29 mouse cellular contexts compared by ENCODE assay signal in genomic region chr13:35879068-35879467, GRCm38 (mm10). TPM values are rescaled to one million over a fixed set of nuclear protein-coding genes. Genes with fewer than 3 reads are reported as not detected.
DNase-seq lines count a peak whose midpoint lies in the region; ATAC-seq and TF ChIP-seq lines count a peak whose summit lies in the region.
"Had no signal": no experiment of that assay in that cellular context is flagged by ENCODE, and none has a peak within 500 bp of the region (broad histone marks: within the 10 kb centered on the region; RNA-seq: fewer than 3 reads in every experiment).

No protein-coding gene starts in this region.

- 42% methylated on average over 5 of the region's 5 CpGs for WGBS in kidney, embryonic 15.5 days
- 48% methylated on average over 5 of the region's 5 CpGs for WGBS in kidney, embryonic 14.5 days
- WGBS in lung, postnatal 0 days = 45% methylated on average over 5 of the region's 5 CpGs

- H3K27me3 ChIP-seq in kidney, embryonic 15.5 days = no peaks in the 10 kb centered on the region
- no peaks in the 10 kb centered on the region for H3K27me3 ChIP-seq in kidney, embryonic 14.5 days (ENCODE audit: control insufficient read depth, insufficient read depth, low read length)
- H3K27me3 ChIP-seq in lung, postnatal 0 days (replicated peaks; ENCODE audit: insufficient read depth, low read length) = no peaks in the 10 kb centered on the region
- H3K27me3 ChIP-seq: embryonic facial prominence, embryonic 12.5 days; forebrain, embryonic 15.5 days; heart, embryonic 13.5 days; hindbrain, embryonic 15.5 days; limb, embryonic 13.5 days; liver, embryonic 12.5 days; midbrain, embryonic 13.5 days had no signal

- no peak overlapping the region for H3K9ac ChIP-seq in kidney, embryonic 15.5 days
- no peak overlapping the region for H3K9ac ChIP-seq in kidney, embryonic 14.5 days (ENCODE audit: low read depth, low read length)
- no peak overlapping the region for H3K9ac ChIP-seq in lung, postnatal 0 days (replicated peaks; ENCODE audit: low read depth)
- H3K9ac ChIP-seq: embryonic facial prominence, embryonic 12.5 days; forebrain, embryonic 15.5 days; heart, embryonic 13.5 days; hindbrain, embryonic 15.5 days; limb, embryonic 13.5 days; liver, embryonic 12.5 days; liver, postnatal 0 days; midbrain, embryonic 13.5 days had no signal

- no peak for DNase-seq in frontal cortex, postnatal 36 days (ENCODE audit: low spot score in 2 of 2)
- peak; percentile 3 for DNase-seq in ovary, postnatal 14 days (ENCODE audit: low spot score)
- no peak for DNase-seq in ovary, postnatal 36 days (ENCODE audit: low spot score)
- peak; percentile 35 for DNase-seq in testis, postnatal 14 days (ENCODE audit: low spot score)
- DNase-seq in lung, postnatal 0 days (ENCODE audit: low spot score) = no peak
- DNase-seq: adrenal gland, postnatal 36 days; cerebellum, adult 2 months; cerebellum, postnatal 25 days; heart, postnatal 10 days; kidney, adult 18-20 months; kidney, postnatal 10 days; liver, postnatal 0 days; lung, postnatal 4 days; retina, postnatal 1 day; right cerebral cortex, postnatal 14 days; thymus, postnatal 14 days had no signal

- no peak overlapping the region for H3K4me2 ChIP-seq in kidney, embryonic 15.5 days
- H3K4me2 ChIP-seq in kidney, embryonic 14.5 days (replicated peaks; ENCODE audit: low read depth, low read length) = no peak overlapping the region
- no peak overlapping the region for H3K4me2 ChIP-seq in lung, postnatal 0 days (replicated peaks; ENCODE audit: low read depth, low read length)
- H3K4me2 ChIP-seq: embryonic facial prominence, embryonic 12.5 days; forebrain, embryonic 15.5 days; heart, embryonic 13.5 days; hindbrain, embryonic 15.5 days; limb, embryonic 13.5 days; liver, embryonic 12.5 days; midbrain, embryonic 13.5 days had no signal

- peak; percentile 70 for ATAC-seq in frontal cortex, adult (ENCODE audit: low TSS enrichment)
- ATAC-seq in kidney, embryonic 15.5 days (replicated peaks; ENCODE audit: low FRiP score) = 0 out of 2 replicates have a peak, but pooled peaks have one; percentile 49
- ATAC-seq in kidney, embryonic 14.5 days (ENCODE audit: low FRiP score, low TSS enrichment) = no peak
- no peak for ATAC-seq in lung, postnatal 0 days
- ATAC-seq: forebrain, embryonic 15.5 days; liver, embryonic 12.5 days; liver, postnatal 0 days; midbrain, embryonic 13.5 days had no signal

- no peak overlapping the region for H3K27ac ChIP-seq in kidney, embryonic 15.5 days
- no peak overlapping the region for H3K27ac ChIP-seq in kidney, embryonic 14.5 days (ENCODE audit: low read depth, low read length)
- H3K27ac ChIP-seq in lung, postnatal 0 days (ENCODE audit: low read length) = no peak overlapping the region
- H3K27ac ChIP-seq: embryonic facial prominence, embryonic 12.5 days; forebrain, embryonic 10.5 days; forebrain, embryonic 15.5 days; heart, embryonic 13.5 days; hindbrain, embryonic 15.5 days; left cerebral cortex, adult 2 months; liver, embryonic 12.5 days; midbrain, embryonic 13.5 days had no signal

- peaks cover 3% of the 10 kb centered on the region; the same call in 1 of the 2 replicates for H3K4me1 ChIP-seq in kidney, embryonic 15.5 days
- no peaks in the 10 kb centered on the region for H3K4me1 ChIP-seq in kidney, embryonic 14.5 days (ENCODE audit: control insufficient read depth, insufficient read depth, low read length)
- no peaks in the 10 kb centered on the region for H3K4me1 ChIP-seq in lung, postnatal 0 days (ENCODE audit: insufficient read depth, low read depth, low read length)
- H3K4me1 ChIP-seq: embryonic facial prominence, embryonic 12.5 days; forebrain, embryonic 10.5 days; hindbrain, embryonic 15.5 days; liver, embryonic 12.5 days; megakaryocyte, embryonic 14.5 days had no signal

- no peaks in the 10 kb centered on the region for H3K9me3 ChIP-seq in kidney, embryonic 15.5 days (replicated peaks)
- no peaks in the 10 kb centered on the region for H3K9me3 ChIP-seq in kidney, embryonic 14.5 days (ENCODE audit: control insufficient read depth, low read length)
- H3K9me3 ChIP-seq in lung, postnatal 0 days (ENCODE audit: low read length) = no peaks in the 10 kb centered on the region
- H3K9me3 ChIP-seq: embryonic facial prominence, embryonic 12.5 days; forebrain, embryonic 10.5 days; forebrain, embryonic 15.5 days; heart, embryonic 13.5 days; hindbrain, embryonic 15.5 days; limb, embryonic 13.5 days; liver, embryonic 12.5 days; megakaryocyte, embryonic 14.5 days; midbrain, embryonic 13.5 days had no signal

- TF ChIP-seq CTCF in lung, postnatal 0 days (IDR thresholded peaks at IDR 0.05) = no peak

- no peak overlapping the region for H3K4me3 ChIP-seq in kidney, embryonic 15.5 days (replicated peaks)
- no peak overlapping the region for H3K4me3 ChIP-seq in kidney, embryonic 14.5 days (ENCODE audit: low read length)
- H3K4me3 ChIP-seq in lung, postnatal 0 days (ENCODE audit: low read depth, low read length) = no peak overlapping the region
- H3K4me3 ChIP-seq: embryonic facial prominence, embryonic 12.5 days; forebrain, embryonic 10.5 days; forebrain, embryonic 15.5 days; heart, embryonic 13.5 days; hindbrain, embryonic 15.5 days; left cerebral cortex, adult 2 months; limb, embryonic 13.5 days; liver, embryonic 12.5 days; megakaryocyte, embryonic 14.5 days; midbrain, embryonic 13.5 days had no signal

- no peak for TF ChIP-seq EP300 in lung, postnatal 0 days (IDR thresholded peaks at IDR 0.05)

- H3K36me3 ChIP-seq in kidney, embryonic 15.5 days = peaks cover 2% of the 10 kb centered on the region; the same call in 1 of the 2 replicates
- no peaks in the 10 kb centered on the region; the same call in 1 of the 2 replicates for H3K36me3 ChIP-seq in kidney, embryonic 14.5 days (ENCODE audit: control insufficient read depth, insufficient read depth, low read length)
- no peaks in the 10 kb centered on the region for H3K36me3 ChIP-seq in lung, postnatal 0 days (ENCODE audit: insufficient read depth, low read length)
- H3K36me3 ChIP-seq: embryonic facial prominence, embryonic 12.5 days; forebrain, embryonic 15.5 days; hindbrain, embryonic 15.5 days; midbrain, embryonic 13.5 days had no signal

RNA-seq across cellular contexts. Expression of gene Rpp40, which starts 27.1 kb away (rescaled TPM):
- 16.3 and 17.2 TPM in 2 replicates for polyA plus RNA-seq in kidney, embryonic 15.5 days (2015; fragmentation: Nextera tagmentation; extraction: Ambion mirVana)
- polyA plus RNA-seq in kidney, embryonic 14.5 days (2014; fragmentation: Nextera tagmentation; extraction: Ambion mirVana) = 18.4 and 24.5 TPM in 2 replicates
- polyA plus RNA-seq in lung, postnatal 0 days (2015; fragmentation: Nextera tagmentation; extraction: Ambion mirVana) = 4.2 and 6.5 TPM in 2 replicates

Comparison
In these comparisons a context has a peak if more than half of its experiments do, and no peak if none do; other contexts are left out.
1. ATAC-seq: peak in frontal cortex, adult (single experiment) and kidney, embryonic 15.5 days (single experiment); none in kidney, embryonic 14.5 days (single experiment) and lung, postnatal 0 days (single experiment).
2. DNase-seq: peak in ovary, postnatal 14 days (single experiment) and testis, postnatal 14 days (single experiment); none in frontal cortex, postnatal 36 days (0 of 2), ovary, postnatal 36 days (single experiment) and lung, postnatal 0 days (single experiment).